Mouse (Mus musculus) megakaryocyte, adult 5-6 weeks (primary cell): ENCODE measurements around the gene Pacs2. TPM values are rescaled to one million over a fixed set of nuclear protein-coding genes. Genes with fewer than 3 reads are reported as not detected.

Experiments used
- ATAC-seq: 2 replicates; pipeline ENCODE4 v1.8.0; 2016; ENCODE audit warnings: mild to moderate bottlenecking, inconsistent platforms; ENCODE audit not compliant: poor library complexity, severe bottlenecking
- total RNA-seq, 2 experiments: library from RNA; stranded (forward) in 1 of 2; stranded (reverse) in 1 of 2; fragments of 153-499, 151-499 nt in 1 of 2; fragments of 221-1000, 200-1000 nt in 1 of 2; gene quantifications; 2 replicates each; pipeline versions ENCODE4 v1.2.3 to v1.2.4; 2015 to 2017

Gene Pacs2
- 55.1 TPM in 2 replicates for total RNA-seq (2015)
- total RNA-seq (2017) = 36.5 and 37.5 TPM in 2 replicates

GRCm38 (mm10) chr12:113013604-113014558 is at the start of gene Pacs2:
Pacs2 (plus strand) TSS chr12:113014508.
- ATAC-seq = peak; percentile 85

- no peak for ATAC-seq
These were observed 48.5 kb upstream of the Pacs2 start for GRCm38 (mm10) chr12:112965783-112966182.

DNA sequence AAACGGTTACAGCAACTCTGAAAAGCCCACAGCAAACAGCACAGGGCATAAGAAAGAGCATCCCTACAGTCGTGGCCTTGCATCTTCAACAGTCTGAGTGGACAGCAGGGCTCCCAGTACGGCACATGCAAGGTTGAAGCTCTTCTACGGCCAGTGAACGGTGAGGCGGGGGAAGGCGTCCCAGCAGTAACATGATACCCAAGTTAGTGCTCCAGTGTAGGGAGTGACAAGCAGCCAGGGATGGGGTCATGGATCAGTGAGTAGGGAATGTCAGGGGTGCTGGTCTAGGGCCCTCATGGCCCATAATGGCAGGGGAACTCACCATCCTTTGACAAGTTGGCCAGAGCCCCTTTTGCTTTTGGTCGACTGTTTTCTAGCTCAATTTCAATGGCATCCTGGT is 45.4 kb upstream of the Pacs2 start:
- no peak for ATAC-seq

GRCm38 (mm10) chr12:112969616-112970015 is 44.7 kb upstream of the Pacs2 start:
- no peak for ATAC-seq

DNA sequence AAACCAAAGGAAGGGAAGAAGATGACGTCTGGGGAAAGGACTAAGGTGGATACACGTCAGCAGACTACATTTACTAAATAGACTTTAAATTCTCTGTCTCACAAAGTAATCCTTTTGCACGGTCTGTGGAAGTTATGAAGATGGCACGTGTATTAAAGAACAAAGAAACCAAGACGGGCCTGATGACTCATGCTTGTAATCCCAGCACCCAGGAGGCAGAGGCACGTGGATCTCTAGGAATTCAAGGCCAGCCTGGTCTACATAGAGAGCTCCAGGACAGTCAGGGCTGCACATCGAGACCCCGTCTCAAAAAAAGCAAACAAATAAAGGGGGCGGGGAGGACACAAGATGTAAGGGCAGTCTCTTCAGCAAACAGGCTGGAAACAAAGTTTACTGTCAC is 39.6 kb upstream of the Pacs2 start:
- ATAC-seq = no peak

- peak; percentile 96 for ATAC-seq
These were observed 37.8 kb upstream of the Pacs2 start, which contains the start of gene Btbd6 for GRCm38 (mm10) chr12:112976371-112977073. Btbd6 (plus strand) TSS chr12:112976482.

DNA sequence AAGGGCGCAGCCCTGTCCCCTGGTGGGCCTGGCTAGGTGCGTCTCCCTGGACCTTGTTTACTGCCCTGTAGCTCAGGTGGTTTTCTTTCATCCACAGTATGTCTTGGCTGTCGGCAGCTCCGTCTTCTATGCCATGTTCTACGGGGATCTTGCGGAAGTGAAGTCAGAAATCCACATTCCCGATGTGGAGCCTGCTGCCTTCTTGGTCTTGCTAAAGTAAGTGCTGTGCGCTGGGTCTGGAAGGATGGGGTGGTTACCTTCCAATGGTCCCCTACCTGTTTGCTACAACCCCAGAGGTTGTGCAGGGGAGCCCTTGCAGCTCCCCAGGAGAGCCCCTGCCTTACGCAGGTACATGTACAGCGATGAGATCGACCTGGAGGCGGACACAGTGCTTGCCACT is 37.2 kb upstream of the Pacs2 start:
- ATAC-seq = no peak

DNA sequence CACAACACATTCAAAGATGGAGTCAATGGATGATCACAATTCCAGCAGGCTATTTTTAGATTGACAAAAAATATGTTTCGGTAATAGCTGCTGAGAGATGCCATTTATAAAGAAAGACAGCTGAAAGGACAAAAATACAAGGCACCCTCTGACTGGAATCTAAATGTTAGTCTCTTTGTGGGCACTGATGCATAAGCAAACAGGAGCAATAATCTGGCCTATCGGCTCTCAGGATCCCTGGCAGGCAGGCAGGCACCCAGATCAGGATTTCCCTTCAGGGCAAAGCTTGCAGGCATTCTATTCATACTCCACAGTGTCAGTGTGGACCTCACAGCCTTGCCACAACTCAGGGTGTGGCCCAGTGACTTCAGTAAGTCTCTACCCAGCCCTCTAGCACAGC is 32.3 kb upstream of the Pacs2 start:
- no peak for ATAC-seq

- peak; percentile 66 for ATAC-seq
These were observed 29.0 kb upstream of the Pacs2 start for GRCm38 (mm10) chr12:112985346-112985745.

- ATAC-seq = no peak
These were observed 26.4 kb upstream of the Pacs2 start for GRCm38 (mm10) chr12:112987877-112988276.

- ATAC-seq = no peak
These were observed 23.5 kb upstream of the Pacs2 start for GRCm38 (mm10) chr12:112990706-112991405.

DNA sequence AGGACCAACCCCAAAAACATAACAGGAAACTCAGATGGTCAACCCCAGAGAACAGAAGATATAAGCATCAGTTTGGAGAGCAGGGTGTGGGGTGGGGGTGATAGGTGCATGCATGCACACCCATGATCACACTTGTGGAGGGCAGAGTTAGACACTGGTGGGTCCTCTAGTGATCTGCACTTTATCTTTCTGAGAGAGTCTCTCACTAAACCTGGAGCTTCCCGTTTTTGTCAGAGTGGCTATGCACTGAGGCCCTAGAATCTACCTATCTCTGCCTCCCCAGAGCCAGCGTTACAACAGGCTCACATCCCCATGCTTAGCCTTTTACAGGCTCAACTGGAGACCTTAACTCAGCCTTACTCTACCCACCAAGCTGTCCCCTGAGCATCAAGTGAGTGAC is 22.9 kb upstream of the Pacs2 start:
- ATAC-seq = peak; percentile 33; the same call in 1 of the 2 replicates

- peak; percentile 73 for ATAC-seq
These were observed 20.2 kb upstream of the Pacs2 start for GRCm38 (mm10) chr12:112994153-112994552.

GRCm38 (mm10) chr12:112999569-113000293 is 14.6 kb upstream of the Pacs2 start:
- peak; percentile 1 for ATAC-seq

GRCm38 (mm10) chr12:113000294-113001132 is 13.8 kb upstream of the Pacs2 start, which contains the start of gene Brf1:
Brf1 (minus strand) TSS chr12:113000704.
- peak; percentile 88 for ATAC-seq

- ATAC-seq = peak; percentile 43
These were observed 13.2 kb upstream of the Pacs2 start for GRCm38 (mm10) chr12:113001133-113001474.

DNA sequence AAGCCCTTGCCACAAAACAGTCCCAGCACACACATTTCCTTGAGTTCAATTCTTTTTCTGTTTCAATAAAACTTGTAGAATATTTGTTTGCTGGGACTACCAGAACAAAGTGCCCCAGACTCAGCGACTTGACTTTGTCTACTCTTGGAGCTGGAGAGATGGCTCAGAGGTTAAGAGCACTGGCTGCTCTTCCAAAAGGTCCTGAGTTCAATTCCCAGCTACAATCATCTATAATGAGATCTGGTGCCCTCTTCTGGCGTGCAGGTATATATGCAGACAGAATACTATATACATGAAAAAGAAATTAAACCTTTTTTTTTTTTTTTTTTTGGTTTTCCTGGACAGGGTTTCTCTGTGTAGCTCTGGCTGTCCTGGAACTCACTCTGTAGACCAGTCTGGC is 11.6 kb upstream of the Pacs2 start:
- ATAC-seq = no peak

- no peak for ATAC-seq
These were observed 10.3 kb upstream of the Pacs2 start for GRCm38 (mm10) chr12:113004011-113004410.

DNA sequence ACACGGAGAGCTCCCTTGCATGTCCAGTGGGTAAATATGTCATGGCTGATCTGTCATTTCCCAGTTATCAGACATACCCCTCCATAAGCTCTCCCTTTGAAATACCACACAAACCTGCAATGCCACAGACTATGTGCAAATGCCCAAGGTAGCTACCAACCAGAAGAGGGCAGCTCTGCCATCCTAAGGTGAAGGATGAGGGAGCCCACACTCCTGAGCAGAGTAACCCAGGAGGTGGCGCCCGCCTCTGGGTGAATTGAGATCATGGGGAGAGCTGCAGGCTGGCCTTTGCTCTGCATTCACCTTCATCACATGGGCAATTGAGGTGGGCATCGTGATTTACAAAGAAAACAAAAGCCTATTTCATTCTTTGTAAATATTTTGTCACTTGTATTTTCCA is 9.3 kb upstream of the Pacs2 start:
- ATAC-seq = peak; percentile 42
